Mouse (Mus musculus) limb, embryonic 13.5 days (tissue): Measurements from ENCODE around the gene She. TPM values are rescaled to one million over a fixed set of nuclear protein-coding genes. Genes with fewer than 3 reads are reported as not detected.
A peak's percentile ranks its signal among the peaks of the same experiment; 100 is the strongest.

ENCODE experiments used
- ATAC-seq: fragments of 200-750 bp; cut with Nextera tagmentation; 2 replicates; pipeline ENCODE4 v1.8.0; 2017; ENCODE audit warnings: low read depth, moderate number of reproducible peaks, moderate TSS enrichment; ENCODE audit not compliant: low FRiP score
- H3K27ac ChIP-seq: fragments of 300-500 bp; sonication (generic); 2 replicates; pipeline ENCODE4 v1.5.1; 2015; ENCODE audit warnings: inconsistent platforms, mild to moderate bottlenecking, moderate library complexity
- H3K27me3 ChIP-seq: fragments of 300-500 bp; sonication (generic); 2 replicates; pipeline ENCODE4 v1.6.1; 2015; ENCODE audit warnings: mild to moderate bottlenecking, inconsistent platforms
- H3K36me3 ChIP-seq: fragments of 300-500 bp; sonication (generic); 2 replicates; pipeline ENCODE4 v1.6.1; 2015; ENCODE audit warnings: inconsistent platforms, mild to moderate bottlenecking, moderate library complexity
- H3K4me1 ChIP-seq: fragments of 300-500 bp; sonication (generic); 2 replicates; pipeline ENCODE4 v1.6.1; 2015; ENCODE audit warnings: inconsistent platforms
- H3K4me2 ChIP-seq: fragments of 300-500 bp; sonication (generic); replicated peaks from 2 replicates; pipeline ENCODE4 v1.6.1; 2015; ENCODE audit warnings: inconsistent platforms, mild to moderate bottlenecking, moderate library complexity
- H3K4me3 ChIP-seq: fragments of 300-500 bp; sonication (generic); 2 replicates; pipeline ENCODE4 v1.5.1; 2015; ENCODE audit warnings: moderate library complexity, mild to moderate bottlenecking, inconsistent platforms
- H3K9ac ChIP-seq: fragments of 300-500 bp; sonication (generic); 2 replicates; pipeline ENCODE4 v1.6.1; 2015; ENCODE audit warnings: mild to moderate bottlenecking, inconsistent platforms
- H3K9me3 ChIP-seq: fragments of 300-500 bp; sonication (generic); 2 replicates; pipeline ENCODE4 v1.6.1; 2016; ENCODE audit warnings: inconsistent platforms
- WGBS: fragments of 180-500 bp; shearing (Covaris S2); methylation state at CpG from one replicate; pipeline ENCODE4 v1.1.7; 2015; 5-methylcytosine and 5-hydroxymethylcytosine counted together
- polyA plus RNA-seq: library from polyadenylated mRNA; unstranded; fragments of >200 nt; fragmentation: Nextera tagmentation; extraction: Ambion mirVana; gene quantifications from 2 replicates; pipeline ENCODE4 v1.2.1, GENCODE M21; 2015

The She gene
- polyA plus RNA-seq, 1 experiment from 2014 or later, result 3.6 TPM

- WGBS, result 86% methylated on average over 4 of the region's 4 CpGs
Observed at GRCm38 (mm10) chr3:89865764-89866163, 34.6 kb downstream of the She start.

GRCm38 (mm10) chr3:89867651-89868050, 36.5 kb downstream of the She start:
- H3K27ac ChIP-seq, result no peak overlapping the region

More at GRCm38 (mm10) chr3:89865764-89866163, 34.6 kb downstream of the She start:
- Histone ChIP-seq H3K27ac (no peak overlapping the region), H3K27me3 (no peaks in the 10 kb centered on the region), H3K4me3 (no peak overlapping the region), H3K36me3 (no peaks in the 10 kb centered on the region), H3K9ac (no peak overlapping the region), H3K4me2 (no peak overlapping the region), H3K4me1 (peaks cover 45% of the 10 kb centered on the region), H3K9me3 (no peaks in the 10 kb centered on the region)
- ATAC-seq, result no peak

DNA sequence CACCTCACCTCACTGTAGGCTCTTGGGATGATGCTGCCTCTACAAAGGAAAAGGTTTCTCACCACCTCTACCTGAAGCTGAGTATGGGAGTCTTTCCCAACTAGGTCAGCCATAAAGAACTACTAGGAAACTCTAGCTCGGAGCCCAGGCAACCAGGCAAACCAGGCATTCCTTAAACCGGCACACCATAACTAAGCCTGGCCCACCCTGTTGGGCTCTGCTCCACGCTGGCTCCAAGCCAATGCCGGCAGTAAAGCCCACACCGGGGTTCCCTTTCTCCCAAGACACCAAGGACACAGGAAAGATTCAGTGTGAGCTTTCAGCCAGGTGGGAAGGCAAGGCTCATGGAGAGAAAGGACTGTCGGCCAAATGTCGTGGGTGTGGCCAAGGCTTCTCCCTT, 37.2 kb downstream of the She start:
- H3K9ac ChIP-seq, result no peak overlapping the region
- peaks cover 40% of the 10 kb centered on the region for H3K4me1 ChIP-seq
- peak overlapping the region; percentile 55; the same call in 1 of the 2 replicates for H3K27ac ChIP-seq
- peaks cover 4% of the 10 kb centered on the region; the same call in 1 of the 2 replicates for H3K9me3 ChIP-seq
- WGBS, result 7% methylated on average over 7 of the region's 7 CpGs
- no peaks in the 10 kb centered on the region for H3K27me3 ChIP-seq
- ATAC-seq, result no peak; the same call in 1 of the 2 replicates
- H3K4me2 ChIP-seq, result peak overlapping the region; percentile 38
- H3K36me3 ChIP-seq, result no peaks in the 10 kb centered on the region
- H3K4me3 ChIP-seq, result no peak overlapping the region

More at GRCm38 (mm10) chr3:89867651-89868050, 36.5 kb downstream of the She start:
- Histone ChIP-seq H3K9ac (no peak overlapping the region), H3K9me3 (no peaks in the 10 kb centered on the region), H3K27me3 (no peaks in the 10 kb centered on the region), H3K4me3 (no peak overlapping the region), H3K4me1 (peaks cover 40% of the 10 kb centered on the region), H3K36me3 (no peaks in the 10 kb centered on the region), H3K4me2 (no peak overlapping the region)
- 61% methylated on average over 3 of the region's 4 CpGs for WGBS
- peak; percentile 57; the same call in 1 of the 2 replicates for ATAC-seq

DNA sequence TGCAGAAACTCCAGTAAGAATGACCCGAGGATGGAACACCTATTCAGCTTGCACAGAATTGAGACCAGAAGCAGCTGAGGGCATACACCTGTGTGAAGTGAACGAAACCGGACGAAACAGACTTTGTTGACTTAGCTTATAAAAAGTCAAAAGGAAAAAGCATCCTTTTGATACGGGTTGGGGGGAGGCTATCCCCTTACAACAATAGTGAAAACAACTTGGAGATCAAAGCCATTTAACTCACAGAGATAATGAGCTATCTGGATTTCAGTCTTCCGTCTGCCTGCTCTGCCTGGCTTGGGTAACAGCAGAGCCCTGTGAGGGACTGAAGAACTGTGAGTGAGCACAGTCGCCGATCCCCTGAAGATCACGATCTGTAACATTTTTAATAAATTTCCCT, 37.8 kb downstream of the She start:
- no peak overlapping the region for H3K4me3 ChIP-seq
- ATAC-seq, result no peak
- H3K4me2 ChIP-seq, result peak overlapping the region; percentile 38; the same call in 1 of the 2 replicates
- no peaks in the 10 kb centered on the region for H3K27me3 ChIP-seq
- no peaks in the 10 kb centered on the region for H3K36me3 ChIP-seq
- H3K9me3 ChIP-seq, result peaks cover 4% of the 10 kb centered on the region; the same call in 1 of the 2 replicates
- H3K27ac ChIP-seq, result no peak overlapping the region; the same call in 1 of the 2 replicates
- WGBS, result 47% methylated on average over 9 of the region's 9 CpGs
- no peak overlapping the region for H3K9ac ChIP-seq
- peaks cover 40% of the 10 kb centered on the region for H3K4me1 ChIP-seq

- Histone ChIP-seq H3K9ac (no peak overlapping the region), H3K4me3 (no peak overlapping the region), H3K4me2 (no peak overlapping the region), H3K4me1 (peaks cover 40% of the 10 kb centered on the region), H3K27ac (no peak overlapping the region), H3K9me3 (peaks cover 4% of the 10 kb centered on the region; the same call in 1 of the 2 replicates), H3K27me3 (no peaks in the 10 kb centered on the region), H3K36me3 (no peaks in the 10 kb centered on the region)
- ATAC-seq, result no peak
- WGBS, result 58% methylated on average over 9 of the region's 9 CpGs
Observed at GRCm38 (mm10) chr3:89869556-89869955, 38.4 kb downstream of the She start.

DNA sequence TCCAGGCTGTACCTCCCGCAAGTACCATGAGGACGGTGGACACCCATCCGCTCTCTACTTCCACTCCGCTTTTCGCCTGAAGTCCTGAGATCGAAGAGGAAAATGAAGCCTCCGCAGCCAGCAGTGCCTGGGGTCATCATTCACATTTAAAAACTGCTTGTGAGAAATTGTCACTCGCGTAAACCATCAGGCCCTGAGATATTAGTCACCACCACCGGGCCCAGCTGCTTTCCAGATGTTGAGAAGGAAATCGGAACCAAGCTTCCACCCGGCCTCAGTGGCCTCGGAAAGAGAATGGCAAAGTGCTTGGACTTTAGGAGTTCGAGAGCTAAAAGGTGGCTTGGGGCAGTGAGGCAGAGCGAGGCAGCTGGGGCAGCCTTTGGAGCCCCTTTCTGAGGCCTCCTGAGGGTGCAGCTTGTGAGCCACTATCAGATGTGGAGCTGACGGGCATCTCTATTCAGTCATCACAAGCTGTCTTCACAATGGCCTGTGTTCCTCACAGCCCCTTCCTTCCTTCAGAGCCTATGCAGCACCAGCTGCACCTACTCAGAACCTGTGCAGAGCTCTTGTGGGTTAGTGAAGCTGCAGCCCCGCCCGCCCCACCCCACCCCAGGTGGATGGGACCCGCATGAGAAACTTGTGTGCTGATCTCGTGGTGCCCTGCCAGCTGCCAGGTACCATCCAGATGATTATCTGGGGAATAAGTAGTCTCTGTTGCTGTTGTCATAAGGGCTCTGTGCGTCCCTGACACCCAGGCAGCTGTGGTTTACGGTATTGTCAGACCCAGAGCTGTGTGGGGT, 39.5 kb downstream of the She start:
- 52% methylated on average over 22 of the region's 22 CpGs for WGBS
- H3K27ac ChIP-seq, result no peak overlapping the region

GRCm38 (mm10) chr3:89871339-89871914, 40.3 kb downstream of the She start:
- 78% methylated on average over 8 of the region's 8 CpGs for WGBS

More for the DNA sequence above, 39.5 kb downstream of the She start:
- peaks cover 34% of the 10 kb centered on the region for H3K4me1 ChIP-seq
- no peaks in the 10 kb centered on the region for H3K27me3 ChIP-seq
- no peak for ATAC-seq
- no peak overlapping the region for H3K9ac ChIP-seq
- H3K9me3 ChIP-seq, result peaks cover 4% of the 10 kb centered on the region; the same call in 1 of the 2 replicates
- 0 out of 2 replicates have a peak overlapping the region, but pooled peaks have one; percentile 9 for H3K4me2 ChIP-seq
- H3K4me3 ChIP-seq, result no peak overlapping the region
- no peaks in the 10 kb centered on the region for H3K36me3 ChIP-seq

GRCm38 (mm10) chr3:89872209-89872608, 41.0 kb downstream of the She start:
- H3K4me3 ChIP-seq, result no peak overlapping the region
- H3K9me3 ChIP-seq, result peaks cover 4% of the 10 kb centered on the region; the same call in 1 of the 2 replicates
- WGBS, result 85% methylated on average over 7 of the region's 7 CpGs
- no peak overlapping the region for H3K9ac ChIP-seq
- H3K4me2 ChIP-seq, result no peak overlapping the region
- peaks cover 34% of the 10 kb centered on the region for H3K4me1 ChIP-seq
- H3K27me3 ChIP-seq, result no peaks in the 10 kb centered on the region
- no peaks in the 10 kb centered on the region for H3K36me3 ChIP-seq
- ATAC-seq, result no peak
- H3K27ac ChIP-seq, result no peak overlapping the region

More at GRCm38 (mm10) chr3:89871339-89871914, 40.3 kb downstream of the She start:
- H3K27me3 ChIP-seq, result no peaks in the 10 kb centered on the region
- no peak overlapping the region for H3K9ac ChIP-seq
- no peak overlapping the region for H3K4me2 ChIP-seq
- no peak overlapping the region for H3K27ac ChIP-seq
- peaks cover 34% of the 10 kb centered on the region for H3K4me1 ChIP-seq
- H3K4me3 ChIP-seq, result no peak overlapping the region
- H3K36me3 ChIP-seq, result no peaks in the 10 kb centered on the region
- no peak for ATAC-seq
- H3K9me3 ChIP-seq, result peaks cover 4% of the 10 kb centered on the region; the same call in 1 of the 2 replicates

DNA sequence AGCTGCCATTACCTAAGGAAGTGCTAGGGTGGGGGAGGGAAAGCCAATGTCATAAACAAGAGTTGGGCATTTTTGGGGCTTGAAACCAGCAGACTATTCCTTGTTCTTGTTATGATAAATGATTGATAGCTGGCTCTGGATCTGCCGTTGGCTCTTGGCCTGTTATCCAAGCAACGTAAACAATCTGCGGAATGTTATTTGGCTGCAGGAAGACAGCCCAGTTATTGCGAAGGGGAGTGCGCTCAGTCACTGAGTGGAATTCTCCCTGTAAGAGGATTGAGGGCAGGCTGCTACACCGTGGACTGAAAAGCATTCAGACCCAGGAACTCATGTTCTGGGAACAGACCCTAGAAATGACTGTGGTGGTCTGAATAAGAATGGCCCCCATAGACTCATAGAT, 41.5 kb downstream of the She start:
- Histone ChIP-seq H3K4me1 (peaks cover 29% of the 10 kb centered on the region), H3K27me3 (no peaks in the 10 kb centered on the region), H3K4me3 (no peak overlapping the region), H3K9me3 (peaks cover 4% of the 10 kb centered on the region; the same call in 1 of the 2 replicates), H3K36me3 (no peaks in the 10 kb centered on the region), H3K9ac (no peak overlapping the region), H3K4me2 (no peak overlapping the region), H3K27ac (no peak overlapping the region)
- ATAC-seq, result no peak
- 78% methylated on average over 6 of the region's 6 CpGs for WGBS

- Histone ChIP-seq H3K4me2 (no peak overlapping the region), H3K27me3 (no peaks in the 10 kb centered on the region), H3K36me3 (no peaks in the 10 kb centered on the region), H3K4me1 (peaks cover 17% of the 10 kb centered on the region), H3K9me3 (peaks cover 4% of the 10 kb centered on the region; the same call in 1 of the 2 replicates), H3K9ac (no peak overlapping the region), H3K27ac (no peak overlapping the region), H3K4me3 (no peak overlapping the region)
- no peak for ATAC-seq
- WGBS, result 89% methylated on average over 5 of the region's 5 CpGs
Observed at GRCm38 (mm10) chr3:89874076-89874475, 42.9 kb downstream of the She start.

DNA sequence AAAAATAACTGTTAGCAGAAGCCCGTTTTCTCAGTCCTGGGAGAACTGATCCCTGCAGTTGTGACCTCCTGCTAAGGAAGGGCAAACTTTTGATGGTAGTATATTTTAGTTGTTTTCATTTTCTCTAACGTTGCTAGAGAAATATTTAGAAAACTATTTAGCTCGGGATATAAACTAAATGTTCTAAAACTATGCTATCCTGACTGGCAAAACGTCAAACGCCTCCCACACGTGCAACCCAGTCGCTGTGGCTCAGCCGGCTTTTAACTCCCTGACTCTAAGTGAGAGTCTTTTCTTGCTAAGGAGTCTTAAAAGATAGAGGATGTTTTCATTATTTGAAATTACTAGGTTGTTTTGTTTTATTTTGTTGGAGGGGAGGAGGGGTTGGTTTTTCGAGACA, 43.9 kb downstream of the She start:
- Histone ChIP-seq H3K9ac (no peak overlapping the region), H3K27ac (no peak overlapping the region), H3K36me3 (no peaks in the 10 kb centered on the region), H3K4me1 (peaks cover 9% of the 10 kb centered on the region), H3K4me2 (no peak overlapping the region), H3K4me3 (no peak overlapping the region), H3K27me3 (no peaks in the 10 kb centered on the region), H3K9me3 (peaks cover 4% of the 10 kb centered on the region; the same call in 1 of the 2 replicates)
- WGBS, result 80% methylated on average over 9 of the region's 9 CpGs
- ATAC-seq, result no peak

DNA sequence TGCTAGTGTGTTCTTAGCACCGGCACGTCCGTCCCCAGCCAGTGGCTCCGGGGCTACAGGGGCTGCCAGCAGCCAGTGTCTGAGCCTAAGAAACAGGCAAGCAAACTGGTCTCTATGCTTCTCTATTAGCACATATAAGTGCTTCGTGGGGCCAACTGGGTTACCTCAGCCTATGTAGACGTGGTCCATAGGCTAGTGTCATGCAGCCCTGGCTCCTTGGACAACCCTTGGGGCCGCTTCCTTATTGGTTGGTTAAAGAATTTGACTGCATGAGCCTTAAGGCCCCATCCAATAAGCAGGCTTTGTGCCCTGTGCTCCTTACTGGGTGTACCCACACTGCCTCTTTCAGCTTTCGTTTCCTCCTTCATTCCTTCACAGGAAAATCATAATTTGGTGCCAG, 44.6 kb downstream of the She start:
- ATAC-seq, result no peak
- Histone ChIP-seq H3K27ac (no peak overlapping the region), H3K4me3 (no peak overlapping the region), H3K4me1 (peaks cover 2% of the 10 kb centered on the region), H3K9me3 (peaks cover 4% of the 10 kb centered on the region; the same call in 1 of the 2 replicates), H3K27me3 (no peaks in the 10 kb centered on the region), H3K36me3 (no peaks in the 10 kb centered on the region), H3K4me2 (no peak overlapping the region), H3K9ac (no peak overlapping the region)
- 82% methylated on average over 8 of the region's 8 CpGs for WGBS
